In genomic region chr4:104551390-104552070, GRCm38 (mm10) we compare ENCODE assay signal across 20 mouse cellular contexts.
"Had no signal": no experiment of that assay in that cellular context is flagged by ENCODE, and none has a peak within 500 bp of the region (broad histone marks: within the 10 kb centered on the region; RNA-seq: fewer than 3 reads in every experiment).

No protein-coding gene starts in this region.

- H3K4me2 ChIP-seq: limb, embryonic 12.5 days; limb, embryonic 15.5 days; liver, embryonic 11.5 days; lung, embryonic 14.5 days; midbrain, embryonic 12.5 days; midbrain, embryonic 15.5 days; stomach, embryonic 15.5 days had no signal

- H3K9me3 ChIP-seq: limb, embryonic 12.5 days; limb, embryonic 15.5 days; midbrain, embryonic 12.5 days; midbrain, embryonic 15.5 days; stomach, embryonic 15.5 days had no signal

- H3K9ac ChIP-seq: limb, embryonic 12.5 days; limb, embryonic 15.5 days; liver, embryonic 14.5 days; liver, postnatal 0 days; lung, embryonic 14.5 days; midbrain, embryonic 12.5 days; midbrain, embryonic 15.5 days; stomach, embryonic 15.5 days had no signal

- H3K4me1 ChIP-seq: stomach, embryonic 15.5 days had no signal

- ATAC-seq: intestine, postnatal 0 days; liver, postnatal 0 days; midbrain, embryonic 15.5 days had no signal

- H3K27me3 ChIP-seq: limb, embryonic 12.5 days; limb, embryonic 15.5 days; midbrain, embryonic 15.5 days; stomach, embryonic 15.5 days had no signal

- H3K4me3 ChIP-seq: limb, embryonic 12.5 days; limb, embryonic 15.5 days; midbrain, embryonic 12.5 days; midbrain, embryonic 15.5 days; stomach, embryonic 15.5 days had no signal

- H3K36me3 ChIP-seq: limb, embryonic 12.5 days; limb, embryonic 15.5 days; midbrain, embryonic 12.5 days; midbrain, embryonic 15.5 days; stomach, embryonic 15.5 days had no signal

- H3K27ac ChIP-seq: kidney, postnatal 0 days; limb, embryonic 12.5 days; limb, embryonic 15.5 days; liver, embryonic 14.5 days; macrophage; midbrain, embryonic 12.5 days; stomach, embryonic 15.5 days had no signal

- DNase-seq: kidney, adult 2 months; kidney, postnatal 25 days; layer of hippocampus, postnatal 36 days; left cerebral cortex, postnatal 4 days; liver, postnatal 0 days; lung, embryonic 14.5 days; right cerebral cortex, postnatal 14 days; spleen, adult 18-20 months; thymus, adult 18-20 months; thymus, postnatal 36 days had no signal
